Mouse (Mus musculus) 416B (cell line): Measurements from ENCODE around the gene Abhd17b.

Source experiments
- DNase-seq: peaks from one replicate; pipeline ENCODE4 v3.0.0; 2011; ENCODE audit warnings: low read depth

Gene Abhd17b

GRCm38 (mm10) chr19:21733176-21733575, 80.2 kb downstream of the Abhd17b start:
- no peak for DNase-seq

GRCm38 (mm10) chr19:21734112-21734511, 81.1 kb downstream of the Abhd17b start:
- DNase-seq = peak; percentile 38
